Mouse (Mus musculus): ENCODE data around the gene Dhcr7.

Gene Dhcr7

GRCm38 (mm10) chr7:143822375-143823265 is at the start of gene Dhcr7, which contains the start of gene Nadsyn1:
TSS of gene Dhcr7 (plus strand) at chr7:143823145.
TSS of gene Nadsyn1 (minus strand) at chr7:143822849.
- in situ Hi-C loops (cut with MboI, MseI), result no loop called here

- in situ Hi-C loops (cut with MboI, MseI), result loop anchor here (10.0 kb wide), 1 partner anchor 1329 kb away; no protein-coding TSS in a partner anchor
Observed at GRCm38 (mm10) chr7:143776137-143776536, 46.8 kb upstream of the Dhcr7 start.

GRCm38 (mm10) chr7:143777375-143777774 is 45.6 kb upstream of the Dhcr7 start:
- in situ Hi-C loops (cut with MboI, MseI), result loop anchor here (10.0 kb wide), 1 partner anchor 1327 kb away; no protein-coding TSS in a partner anchor

GRCm38 (mm10) chr7:143783378-143783995 is 39.5 kb upstream of the Dhcr7 start:
- in situ Hi-C loops (cut with MboI, MseI), result no loop called here

- in situ Hi-C loops (cut with MboI, MseI), result no loop called here
Observed at GRCm38 (mm10) chr7:143783996-143784829, 38.7 kb upstream of the Dhcr7 start, which contains the start of gene Mrgpre. TSS of gene Mrgpre (minus strand) at chr7:143784500.

GRCm38 (mm10) chr7:143792336-143792985 is 30.5 kb upstream of the Dhcr7 start:
- in situ Hi-C loops (cut with MboI, MseI), result no loop called here

GRCm38 (mm10) chr7:143793121-143793520 is 29.8 kb upstream of the Dhcr7 start:
- in situ Hi-C loops (cut with MboI, MseI), result no loop called here

- in situ Hi-C loops (cut with MboI, MseI), result no loop called here
Observed at GRCm38 (mm10) chr7:143798783-143799182, 24.2 kb upstream of the Dhcr7 start.

GRCm38 (mm10) chr7:143800770-143801169 is 22.2 kb upstream of the Dhcr7 start:
- in situ Hi-C loops (cut with MboI, MseI), result no loop called here

- in situ Hi-C loops (cut with MboI, MseI), result no loop called here
Observed at GRCm38 (mm10) chr7:143801195-143802065, 21.5 kb upstream of the Dhcr7 start.

GRCm38 (mm10) chr7:143805199-143805624 is 17.7 kb upstream of the Dhcr7 start:
- in situ Hi-C loops (cut with MboI, MseI), result no loop called here

GRCm38 (mm10) chr7:143808909-143809308 is 14.0 kb upstream of the Dhcr7 start:
- in situ Hi-C loops (cut with MboI, MseI), result no loop called here

GRCm38 (mm10) chr7:143819201-143819600 is 3.7 kb upstream of the Dhcr7 start:
- in situ Hi-C loops (cut with MboI, MseI), result no loop called here

- in situ Hi-C loops (cut with MboI, MseI), result no loop called here
Observed at GRCm38 (mm10) chr7:143821241-143821640, 1.7 kb upstream of the Dhcr7 start.

GRCm38 (mm10) chr7:143823266-143823605 is 291 bp downstream of the Dhcr7 start:
- in situ Hi-C loops (cut with MboI, MseI), result no loop called here

GRCm38 (mm10) chr7:143826985-143827384 is 4.0 kb downstream of the Dhcr7 start:
- in situ Hi-C loops (cut with MboI, MseI), result no loop called here

GRCm38 (mm10) chr7:143829504-143830331 is 6.8 kb downstream of the Dhcr7 start:
- in situ Hi-C loops (cut with MboI, MseI), result loop anchor here (5.0 kb wide), 2 partner anchors 78 to 728 kb away; no protein-coding TSS in a partner anchor

GRCm38 (mm10) chr7:143830399-143830798 is 7.5 kb downstream of the Dhcr7 start:
- in situ Hi-C loops (cut with MboI, MseI), result loop anchor here (5.0 kb wide), 2 partner anchors 77 to 727 kb away; no protein-coding TSS in a partner anchor

- in situ Hi-C loops (cut with MboI, MseI), result loop anchor here (5.0 kb wide), 2 partner anchors 75 to 725 kb away; no protein-coding TSS in a partner anchor
Observed at GRCm38 (mm10) chr7:143832196-143832595, 9.3 kb downstream of the Dhcr7 start.

Data from T-helper 1 cell (primary cell).